Mouse (Mus musculus) gastrocnemius, postnatal 36 days (tissue): ENCODE measurements around the gene Fuca1. TPM values are rescaled to one million over a fixed set of nuclear protein-coding genes. Genes with fewer than 3 reads are reported as not detected.
A peak's percentile ranks its signal among the peaks of the same experiment; 100 is the strongest.

Source experiments
- DNase-seq, 2 experiments: peaks; one replicate each; pipeline ENCODE4 v3.0.0; 2022
- intact Hi-C: fragments of 180-260 bp; cut with DNase I; formaldehyde crosslinking; loops from one replicate; pipeline ENCODE4 v1.15.1; 2025
- long read RNA-seq, 2 experiments: library from polyadenylated mRNA; stranded (forward); transcript quantifications; one replicate each; pipeline ENCODE4 v2.0.0; 2021
- total RNA-seq, 2 experiments: library from RNA; stranded (reverse); gene quantifications; 2 replicates each; pipeline ENCODE4 v1.2.3; 2021

Gene Fuca1
- total RNA-seq: 10 to 100 TPM; 16.4 to 18.7 TPM
- long read RNA-seq, experiment 1, transcript Fuca1-201 (8 exons, 2,525 nt): major isoform, 26 of 37 reads
- long read RNA-seq, experiment 1, partial matches to known transcripts: 5 of 37 reads
- long read RNA-seq, experiment 1, other reads (novel, unspliced or antisense): 5 of 37 reads
- long read RNA-seq, experiment 2, transcript Fuca1-201 (8 exons, 2,525 nt): major isoform, 23 of 34 reads
- long read RNA-seq, experiment 2, partial matches to known transcripts: 5 of 34 reads
- long read RNA-seq, experiment 2, other reads (novel, unspliced or antisense): 6 of 34 reads

DNA sequence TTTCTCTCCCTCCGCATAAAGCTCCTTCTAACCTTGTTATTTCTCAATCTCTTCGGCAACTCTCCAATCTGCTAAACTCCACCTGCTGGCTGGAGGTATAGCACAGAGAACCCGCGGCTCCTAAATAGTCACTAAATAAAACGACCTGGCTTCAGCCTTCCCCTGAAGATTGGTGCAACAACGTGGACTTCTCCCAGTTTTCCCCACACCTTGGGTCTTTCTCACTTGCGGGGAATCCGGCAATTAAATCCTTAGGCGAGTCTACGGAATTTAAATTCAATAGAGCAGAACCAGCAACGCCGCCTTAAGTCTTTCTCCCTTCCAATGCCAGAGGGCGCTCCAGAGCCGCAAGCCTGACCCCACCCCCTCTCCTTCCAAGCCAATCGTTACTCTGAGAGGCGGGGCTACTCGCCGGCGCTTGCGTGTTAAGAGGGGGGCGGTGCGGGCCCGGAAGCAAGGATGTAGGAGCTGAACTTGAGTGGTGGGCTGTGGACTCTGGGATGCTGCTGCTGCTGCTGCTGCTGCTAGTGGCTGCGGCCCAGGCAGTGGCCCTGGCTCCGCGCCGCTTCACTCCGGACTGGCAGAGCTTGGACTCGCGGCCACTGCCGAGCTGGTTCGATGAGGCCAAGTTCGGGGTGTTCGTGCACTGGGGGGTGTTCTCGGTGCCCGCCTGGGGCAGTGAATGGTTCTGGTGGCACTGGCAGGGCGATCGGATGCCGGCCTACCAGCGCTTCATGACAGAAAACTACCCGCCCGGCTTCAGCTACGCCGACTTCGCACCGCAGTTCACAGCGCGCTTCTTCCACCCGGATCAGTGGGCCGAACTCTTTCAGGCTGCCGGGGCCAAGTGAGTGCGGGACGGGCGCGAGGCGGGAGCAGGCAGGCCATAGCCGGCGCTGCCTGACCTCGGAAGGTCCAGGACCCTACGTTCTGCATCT lies at the start of gene Fuca1:
TSS of gene Fuca1 (plus strand) at position 432 of the 938 bp plus-strand sequence.
- DNase-seq: peak; percentile 93 to 95
- intact Hi-C loops: no loop called here

DNA sequence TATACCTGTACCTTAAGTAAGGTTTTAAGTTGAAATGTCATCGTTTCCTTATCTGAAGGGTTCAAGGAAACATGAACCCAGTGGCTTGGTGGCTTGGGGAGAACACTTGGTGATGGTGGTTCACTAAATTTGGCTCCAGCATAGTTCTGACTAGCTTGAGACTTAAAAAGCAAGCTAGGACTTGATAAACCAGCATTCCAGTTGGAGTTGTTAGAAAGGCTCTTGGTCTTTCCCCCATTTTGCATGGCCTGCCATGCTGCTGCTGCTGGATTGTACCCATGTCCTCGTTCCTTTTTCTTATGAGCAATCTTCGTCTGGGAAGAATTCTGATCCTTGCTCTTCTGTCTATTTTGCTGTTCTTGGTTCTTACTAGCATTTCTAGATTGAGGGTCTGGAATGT lies 48.5 kb upstream of the Fuca1 start:
- intact Hi-C loops: loop anchor here (2.0 kb wide), 1 partner anchor 15 kb away; no protein-coding TSS in a partner anchor
- no peak for DNase-seq

DNA sequence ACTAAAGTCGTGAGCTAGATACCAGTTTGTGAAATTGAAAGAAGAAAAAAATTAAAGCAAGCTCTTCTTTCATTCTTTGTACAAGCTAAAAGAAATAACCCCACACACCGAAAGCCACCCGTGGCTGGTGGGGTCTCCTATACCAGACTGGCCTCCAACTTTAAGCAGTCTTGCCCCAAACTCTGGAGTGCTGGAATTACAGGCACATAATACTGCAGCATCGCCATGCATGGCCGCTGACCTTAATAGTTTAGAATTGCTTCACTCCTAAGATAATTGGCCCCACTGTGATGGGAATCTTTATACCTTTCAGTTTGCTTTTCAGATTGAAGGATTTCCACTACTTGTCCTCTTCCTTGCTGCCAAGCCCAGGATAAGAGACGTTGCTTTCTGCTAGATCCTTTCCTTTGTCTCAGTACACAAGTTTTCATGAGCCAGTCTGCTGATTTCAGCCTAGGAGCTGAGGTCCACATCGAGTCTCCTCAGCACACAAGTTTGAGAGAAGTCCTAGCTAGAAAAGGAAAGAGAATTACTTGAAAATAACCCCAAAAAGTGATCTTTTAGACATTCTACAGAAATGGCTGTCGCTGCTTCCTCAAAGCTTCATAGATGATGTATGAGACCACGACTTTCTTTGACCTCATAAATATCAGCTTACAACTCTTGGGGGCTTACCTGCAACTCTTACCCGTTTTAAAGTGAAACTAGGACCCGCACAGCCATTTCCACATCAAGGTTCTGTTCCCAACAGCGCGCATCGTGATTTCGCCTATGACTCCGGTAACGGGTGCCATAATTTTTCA lies 47.7 kb upstream of the Fuca1 start:
- intact Hi-C loops: loop anchor here (2.0 kb wide), 1 partner anchor 16 kb away; no protein-coding TSS in a partner anchor
- DNase-seq: no peak

DNA sequence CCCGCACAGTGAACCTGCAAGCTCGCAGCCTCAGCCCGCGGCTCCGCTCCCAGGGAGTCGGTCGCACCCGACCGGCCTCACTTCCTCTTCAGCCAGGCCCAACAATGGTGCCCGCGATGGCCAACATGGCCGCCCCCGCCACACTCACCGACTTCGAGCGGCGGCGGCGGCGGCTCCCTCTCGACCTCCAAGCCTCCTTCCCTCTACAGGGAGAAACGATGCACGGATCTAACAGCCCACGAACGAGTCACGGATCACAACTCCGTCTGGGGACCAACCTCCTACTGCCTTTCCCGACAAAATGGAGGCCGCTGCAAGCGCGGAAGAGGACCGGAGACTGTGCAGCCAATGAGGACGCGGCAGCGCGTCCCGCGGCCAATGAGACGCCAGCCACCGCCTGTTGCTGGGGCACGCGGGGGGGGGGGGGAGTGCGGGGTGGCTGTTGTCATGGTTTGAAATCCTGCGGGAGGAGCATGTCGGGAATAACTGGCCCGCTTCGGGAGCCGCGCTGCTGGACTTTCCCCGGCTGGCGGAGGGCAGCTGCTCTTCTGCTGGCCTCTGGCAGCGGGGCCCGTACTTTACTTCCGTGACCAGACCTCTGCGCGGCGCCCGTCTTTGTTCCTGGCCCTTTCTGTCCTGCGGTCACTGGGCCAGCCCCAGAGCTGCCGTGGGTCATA lies 46.9 kb upstream of the Fuca1 start, which contains the start of gene Pnrc2:
TSS of gene Pnrc2 (minus strand) at position 325 of the 677 bp plus-strand sequence.
- intact Hi-C loops: loop anchor here (2.0 kb wide), 1 partner anchor 17 kb away; no protein-coding TSS in a partner anchor
- peak; percentile 82 to 88 for DNase-seq

DNA sequence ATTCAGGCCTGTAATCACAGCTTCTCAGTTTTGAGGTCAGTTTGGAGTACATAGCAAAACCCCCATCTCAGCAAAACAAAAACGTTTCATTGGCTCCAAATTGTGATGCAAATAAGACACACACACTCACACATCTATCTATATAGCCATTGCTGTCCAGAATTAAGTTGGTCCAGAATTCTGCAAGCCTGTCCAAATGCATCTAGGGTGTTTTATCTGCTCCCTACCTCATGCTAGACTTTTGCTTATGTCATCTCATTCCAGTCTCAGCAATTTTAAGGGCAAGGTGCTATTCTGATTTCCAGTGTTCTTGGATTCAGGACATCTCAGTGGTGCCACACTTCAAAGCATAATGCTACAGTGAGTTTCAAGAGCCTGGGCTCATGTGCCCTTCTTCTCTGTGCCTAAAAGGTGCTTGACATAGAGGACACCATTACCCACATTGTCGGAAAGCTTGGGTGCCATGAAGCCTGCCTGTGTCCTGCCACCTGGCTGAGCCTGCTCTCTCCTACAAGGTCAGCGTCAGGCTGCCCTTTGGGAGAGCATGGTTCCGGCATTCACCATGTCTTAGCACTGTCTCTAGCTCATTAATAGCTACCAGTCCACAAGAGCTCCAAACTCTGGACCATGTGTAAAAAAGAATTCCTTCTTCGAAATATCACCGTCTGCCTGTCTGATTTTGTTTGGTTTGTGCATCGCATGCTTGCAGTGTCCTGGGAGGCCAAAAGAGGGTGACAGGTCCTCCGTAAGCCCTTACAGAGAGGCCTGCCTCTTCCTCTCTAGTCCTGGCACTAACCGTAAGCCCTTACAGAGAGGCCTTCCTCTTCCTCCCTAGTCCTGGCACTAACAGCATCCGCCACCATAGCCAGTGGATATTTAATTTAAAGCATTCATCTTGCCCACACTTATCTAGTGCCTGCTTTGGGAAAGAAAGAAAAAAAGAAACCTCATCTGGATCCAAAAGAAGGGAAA lies 45.7 kb upstream of the Fuca1 start:
- DNase-seq: no peak
- intact Hi-C loops: no loop called here

DNA sequence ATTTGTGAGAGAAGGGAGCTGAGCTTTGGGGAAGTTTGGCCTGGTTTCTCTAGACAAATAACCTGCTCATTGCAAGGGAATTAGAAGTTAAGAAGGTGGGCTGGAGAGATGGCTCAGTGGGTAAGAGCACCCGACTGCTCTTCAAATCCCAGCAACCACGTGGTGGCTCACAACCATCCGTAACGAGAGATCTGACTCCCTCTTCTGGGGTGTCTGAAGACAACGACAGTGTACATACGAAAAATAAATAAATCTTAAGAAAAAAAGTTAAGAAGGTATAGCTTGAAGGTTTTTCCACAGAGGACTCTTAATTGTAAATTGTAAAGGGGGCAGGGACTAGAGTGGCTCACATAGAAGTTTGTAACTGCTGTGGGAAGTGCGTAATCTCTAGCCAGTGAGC lies 45.0 kb upstream of the Fuca1 start:
- DNase-seq: no peak
- intact Hi-C loops: no loop called here

DNA sequence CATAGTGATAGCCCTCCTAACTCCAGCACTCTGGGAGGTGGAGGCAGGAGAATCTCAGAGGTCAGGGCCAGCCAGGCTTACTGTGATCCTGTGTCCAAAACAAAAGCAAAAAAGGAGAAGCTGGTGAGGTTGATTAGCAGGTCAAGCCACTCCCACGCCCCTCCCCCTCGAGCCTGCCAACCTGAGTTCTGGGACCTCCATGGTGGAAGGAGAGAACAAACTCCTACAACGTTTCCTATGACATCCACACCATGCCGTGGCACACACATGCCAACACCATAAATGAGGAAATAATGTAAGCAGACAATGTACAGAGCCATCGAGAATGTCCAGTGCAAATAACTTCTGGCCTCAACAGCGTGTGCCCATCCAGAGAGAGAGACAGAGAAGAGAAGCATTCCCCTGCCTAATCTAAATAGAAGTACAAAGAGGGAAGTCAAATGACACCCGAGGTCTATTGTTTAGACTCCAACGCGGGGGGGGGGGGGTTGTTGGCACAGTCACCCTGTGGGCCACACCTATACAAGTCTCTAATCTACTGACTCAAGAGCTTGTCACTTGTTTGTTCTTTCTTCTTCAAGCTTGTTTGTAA lies 44.4 kb upstream of the Fuca1 start:
- peak; percentile 27 to 49 for DNase-seq
- intact Hi-C loops: no loop called here

DNA sequence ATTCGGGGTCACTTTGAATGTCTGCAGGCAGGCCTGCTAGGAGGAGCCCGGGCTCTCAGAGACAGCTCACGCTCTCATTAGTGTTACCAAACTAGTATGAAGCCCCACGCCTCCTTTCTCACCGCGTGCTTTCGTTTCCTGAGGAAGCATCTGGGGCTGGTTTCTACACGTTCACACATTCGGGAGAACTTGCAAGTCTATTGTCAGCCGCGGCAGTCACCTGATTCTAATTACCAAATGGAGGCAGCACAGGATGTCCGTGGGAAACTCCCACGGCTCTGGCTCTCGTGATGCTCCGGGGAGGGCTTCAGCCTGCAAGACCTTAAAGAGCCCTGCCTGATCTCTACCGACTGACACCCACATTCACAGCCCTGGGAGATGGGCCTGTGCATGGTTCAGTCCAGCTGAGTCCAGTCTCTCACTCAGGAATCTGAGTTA lies 43.9 kb upstream of the Fuca1 start:
- peak; percentile 55 to 64 for DNase-seq
- intact Hi-C loops: loop anchor here (1.0 kb wide), 1 partner anchor 75 kb away; no protein-coding TSS in a partner anchor

DNA sequence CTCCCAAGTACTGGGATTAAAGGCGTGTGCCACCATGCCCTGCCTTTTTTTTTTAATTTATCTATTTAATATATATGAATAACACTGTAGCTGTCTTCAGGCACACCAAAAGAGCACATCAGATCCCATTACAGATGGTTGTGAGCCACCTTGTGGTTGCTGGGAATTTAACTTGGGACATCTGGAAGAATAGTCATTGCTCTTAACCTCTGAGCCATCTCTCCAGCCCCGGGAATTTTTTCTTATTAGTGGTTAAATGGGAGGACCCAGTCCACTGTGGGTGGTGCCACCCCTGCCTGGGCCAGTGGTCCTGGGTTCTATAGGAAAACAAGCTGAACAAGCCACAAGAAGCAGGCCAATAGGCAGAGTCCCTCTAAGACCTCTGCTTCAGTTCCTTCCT lies 42.8 kb upstream of the Fuca1 start:
- intact Hi-C loops: loop anchor here (1.0 kb wide), 1 partner anchor 76 kb away; no protein-coding TSS in a partner anchor
- no peak for DNase-seq

DNA sequence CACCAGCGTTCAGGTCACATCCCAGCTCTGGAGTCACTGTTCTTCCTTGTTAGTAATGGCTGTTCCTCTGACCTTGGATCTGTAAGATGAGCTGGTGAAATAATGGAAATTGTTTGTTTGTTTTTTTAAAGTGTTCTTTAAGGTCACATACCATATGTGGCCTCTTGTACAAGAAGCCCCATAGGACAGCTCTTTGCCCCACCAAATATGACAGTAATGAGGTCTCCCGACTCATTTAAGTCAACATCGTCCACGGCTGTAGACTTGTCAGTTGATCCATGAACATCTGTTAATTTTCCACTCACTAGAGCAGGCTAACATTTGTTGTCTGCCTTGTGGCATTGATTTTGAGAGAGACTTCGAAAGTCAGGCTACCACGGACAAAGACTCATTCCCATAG lies 41.5 kb upstream of the Fuca1 start:
- intact Hi-C loops: no loop called here

DNA sequence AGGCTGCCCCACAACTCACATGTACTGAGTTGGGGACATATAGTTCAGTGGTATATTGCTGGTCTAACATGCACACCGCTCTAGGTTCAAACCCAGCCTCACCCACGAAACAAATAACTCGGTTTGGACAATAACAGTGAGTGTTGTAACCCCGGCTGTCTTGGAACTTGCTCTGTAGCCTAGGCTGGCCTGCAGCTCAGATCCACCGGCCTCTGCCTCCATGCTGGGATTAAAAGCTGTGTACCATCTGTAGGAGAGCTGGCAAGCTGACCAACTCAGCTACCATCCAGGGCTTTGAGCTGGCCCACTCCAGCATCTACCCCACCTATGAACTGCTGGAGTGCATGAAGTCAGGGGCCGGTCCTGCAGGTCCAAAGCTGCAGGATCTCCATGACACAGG lies 40.5 kb upstream of the Fuca1 start:
- no peak for DNase-seq
- intact Hi-C loops: no loop called here

More for the DNA sequence above, 41.5 kb upstream of the Fuca1 start:
- no peak for DNase-seq

DNA sequence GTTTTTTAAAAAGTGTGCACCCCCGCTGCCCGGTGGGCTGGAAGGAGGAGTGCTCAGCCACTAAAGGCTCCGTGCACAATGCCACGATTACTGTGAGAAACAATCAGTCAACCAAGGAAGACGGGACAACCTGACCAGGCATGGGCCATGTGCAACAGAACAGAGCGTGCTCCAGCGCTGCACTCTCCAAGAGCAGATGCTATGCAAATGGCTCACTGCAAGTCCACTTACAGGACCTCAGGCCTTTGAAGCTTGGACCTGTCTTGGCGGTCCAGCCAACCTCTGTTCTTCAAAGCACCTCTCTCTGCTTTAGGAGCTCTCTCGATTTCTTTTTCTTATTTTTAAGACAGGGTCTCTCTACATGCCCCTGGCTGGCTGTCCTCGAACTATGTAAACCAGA lies 40.0 kb upstream of the Fuca1 start:
- DNase-seq: no peak
- intact Hi-C loops: no loop called here

DNA sequence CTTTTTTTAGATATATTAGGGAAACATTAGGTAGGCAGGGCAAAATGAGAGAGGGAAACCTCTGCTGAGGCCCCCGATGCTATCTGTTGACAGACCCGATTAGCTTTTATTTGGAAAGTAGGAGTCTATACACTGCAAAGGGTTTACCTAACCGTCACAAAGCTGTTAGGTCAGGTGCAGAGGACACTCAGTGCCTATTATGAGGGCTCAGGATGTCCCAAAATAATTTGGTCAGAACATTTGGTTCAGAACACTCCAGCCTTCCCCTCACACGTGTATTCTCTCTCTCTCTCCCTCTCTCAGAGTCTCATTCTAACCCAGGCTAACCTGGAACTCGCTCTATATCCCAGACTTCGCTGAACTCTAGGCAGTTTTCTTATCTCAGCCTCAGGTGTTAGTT lies 38.5 kb upstream of the Fuca1 start:
- no peak for DNase-seq

DNA sequence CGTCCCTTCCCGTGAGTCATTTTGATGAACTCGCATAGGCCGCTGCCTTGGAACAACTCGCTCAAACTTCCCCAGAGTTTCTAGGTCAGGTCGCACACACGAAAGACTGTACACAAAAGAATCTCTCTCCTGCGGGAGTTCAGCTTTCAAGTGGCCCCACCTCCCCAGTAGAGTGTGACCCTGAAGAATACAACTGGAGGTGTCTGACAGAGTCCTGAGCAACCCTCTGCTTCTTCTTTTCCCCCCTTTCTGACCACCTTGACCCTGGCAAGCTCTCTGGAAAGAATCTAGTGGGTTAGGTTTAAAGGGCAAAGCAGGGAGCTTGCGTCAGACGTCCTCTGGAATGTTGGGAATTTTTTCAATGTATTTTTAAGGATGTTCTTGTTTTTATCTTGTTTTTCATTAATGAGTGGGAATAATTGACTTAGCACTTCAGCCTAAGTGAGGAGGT lies 37.1 kb upstream of the Fuca1 start:
- no peak for DNase-seq
- intact Hi-C loops: no loop called here

More for the DNA sequence above, 38.5 kb upstream of the Fuca1 start:
- intact Hi-C loops: no loop called here

DNA sequence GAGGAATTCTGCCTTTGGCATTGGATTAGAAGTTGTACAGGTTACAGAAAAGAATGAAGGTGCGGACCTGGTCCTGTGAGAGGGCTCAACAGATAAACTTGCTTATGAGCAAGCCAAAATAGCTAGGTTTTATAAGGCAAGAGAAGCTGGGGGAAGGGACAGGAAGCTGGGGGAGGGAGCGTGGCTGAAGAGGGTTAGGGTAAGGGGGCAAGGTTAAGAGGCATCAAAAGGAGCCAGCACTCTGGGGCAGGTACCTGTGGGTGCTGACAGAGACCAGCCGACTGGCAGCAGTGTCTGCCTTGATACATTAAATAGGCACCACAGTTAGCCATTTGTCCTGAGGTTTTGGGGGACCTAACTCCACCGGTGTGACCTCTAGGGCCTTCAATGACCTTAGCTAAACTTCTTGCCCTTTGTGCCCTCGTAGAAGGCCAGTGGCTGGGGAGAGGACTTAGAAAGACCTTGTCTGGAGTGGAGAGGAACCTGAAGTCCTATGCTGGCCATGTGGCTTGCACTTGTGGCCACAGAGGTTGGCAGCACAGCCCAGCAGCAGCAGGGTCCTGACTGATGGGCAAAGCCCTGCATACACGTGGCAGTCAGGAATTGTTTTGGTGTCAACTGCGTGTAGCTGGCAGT lies 36.5 kb upstream of the Fuca1 start:
- intact Hi-C loops: no loop called here
- no peak for DNase-seq

DNA sequence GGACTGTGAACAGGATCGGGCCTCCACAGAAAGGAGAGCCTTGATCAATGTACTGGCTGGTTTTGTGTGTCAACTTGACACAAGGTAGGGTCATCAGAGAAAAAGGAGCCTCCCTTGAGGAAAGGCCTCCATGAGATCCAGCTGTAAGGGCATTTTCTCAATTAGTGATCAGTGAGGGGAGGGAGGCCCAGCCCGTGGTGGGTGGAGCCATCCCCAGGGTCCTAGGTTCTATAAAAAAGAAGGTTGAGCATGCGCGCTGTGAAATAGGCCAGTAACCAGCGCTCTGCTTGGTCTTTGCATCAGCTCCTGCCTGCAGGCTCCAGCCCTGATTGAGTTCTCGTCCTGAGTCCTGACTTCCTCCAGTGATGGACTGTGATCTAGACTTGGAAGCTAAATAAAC lies 36.0 kb upstream of the Fuca1 start:
- intact Hi-C loops: no loop called here
- DNase-seq: no peak

DNA sequence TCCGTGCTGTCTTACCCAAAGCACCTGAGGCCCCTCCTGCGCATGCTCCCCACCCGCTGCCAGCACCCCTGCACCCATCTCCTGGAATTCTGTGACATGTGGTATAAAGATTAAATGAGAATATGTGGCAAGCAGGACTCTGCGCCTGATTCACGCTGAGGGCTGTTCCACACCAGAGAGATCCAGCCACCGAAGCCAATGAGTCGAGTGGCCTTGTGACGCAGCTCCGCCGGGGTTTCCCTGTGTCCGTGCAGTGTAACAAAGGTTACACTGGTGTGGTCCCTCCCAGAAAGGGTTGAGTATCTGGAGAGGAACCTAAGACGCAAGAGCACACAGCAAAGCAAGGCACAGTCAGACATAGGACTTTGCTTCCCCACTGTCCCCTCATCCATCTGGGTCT lies 34.9 kb upstream of the Fuca1 start:
- intact Hi-C loops: loop anchor here (5.0 kb wide), 1 partner anchor 47 kb away; no protein-coding TSS in a partner anchor
- no peak for DNase-seq

DNA sequence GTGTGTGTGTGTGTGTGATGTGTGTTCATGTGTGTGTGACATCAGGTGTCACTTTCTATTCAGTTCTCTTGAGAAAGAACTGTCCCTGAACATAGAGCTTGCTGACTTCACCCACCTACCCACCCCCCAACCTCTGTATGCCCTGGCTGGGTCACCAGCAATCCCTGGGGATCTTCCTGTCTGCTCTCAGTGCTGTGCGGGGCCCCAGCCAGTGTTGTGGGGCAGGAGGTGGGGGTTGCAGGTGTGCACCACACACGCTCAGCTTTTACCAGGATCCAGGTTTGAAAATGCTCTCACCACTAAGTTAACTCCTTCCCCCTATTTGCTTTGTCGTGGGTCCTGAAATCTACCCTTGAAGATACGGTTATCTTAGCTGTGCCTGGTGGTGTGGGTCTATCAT lies 34.4 kb upstream of the Fuca1 start:
- intact Hi-C loops: loop anchor here (5.0 kb wide), 1 partner anchor 46 kb away; no protein-coding TSS in a partner anchor
- DNase-seq: no peak
